Mouse (Mus musculus) lung, postnatal 0 days (tissue): Measurements from ENCODE around the gene Scgb1b30. TPM values are rescaled to one million over a fixed set of nuclear protein-coding genes. Genes with fewer than 3 reads are reported as not detected.

Source experiments
- ATAC-seq: fragments of 200-750 bp; cut with Nextera tagmentation; 2 replicates; pipeline ENCODE4 v1.8.0; 2017; ENCODE audit warnings: moderate library complexity
- DNase-seq: peaks from one replicate; pipeline ENCODE4 v3.0.0-alpha.2; 2016; ENCODE audit warnings: low spot score
- H3K27ac ChIP-seq: fragments of 300-500 bp; sonication (generic); 2 replicates; pipeline ENCODE4 v1.5.1; 2014; ENCODE audit warnings: antibody characterized with exemption, mild to moderate bottlenecking, low read length, mixed read lengths
- H3K27me3 ChIP-seq: fragments of 300-500 bp; sonication (generic); replicated peaks from 2 replicates; pipeline ENCODE4 v1.6.1; 2014; ENCODE audit warnings: low read length, mixed read lengths; ENCODE audit not compliant: insufficient read depth
- H3K36me3 ChIP-seq: fragments of 300-500 bp; sonication (generic); 2 replicates; pipeline ENCODE4 v1.6.1; 2014; ENCODE audit warnings: low read length, mixed read lengths; ENCODE audit not compliant: insufficient read depth
- H3K4me1 ChIP-seq: fragments of 300-500 bp; sonication (generic); 2 replicates; pipeline ENCODE4 v1.6.1; 2014; ENCODE audit warnings: antibody characterized with exemption, low read depth, low read length, mixed read lengths; ENCODE audit not compliant: insufficient read depth
- H3K4me2 ChIP-seq: fragments of 300-500 bp; sonication (generic); replicated peaks from 2 replicates; pipeline ENCODE4 v1.6.1; 2014; ENCODE audit warnings: low read depth, mild to moderate bottlenecking, low read length, moderate library complexity, mixed read lengths
- H3K4me3 ChIP-seq: fragments of 300-500 bp; sonication (generic); 2 replicates; pipeline ENCODE4 v1.5.1; 2014; ENCODE audit warnings: low read depth, low read length
- H3K9ac ChIP-seq: fragments of 300-500 bp; sonication (generic); replicated peaks from 2 replicates; pipeline ENCODE4 v1.6.1; 2014; ENCODE audit warnings: low read depth, mild to moderate bottlenecking
- H3K9me3 ChIP-seq: fragments of 300-500 bp; sonication (generic); 2 replicates; pipeline ENCODE4 v1.6.1; 2016; ENCODE audit warnings: low read length, mixed read lengths
- CTCF ChIP-seq: IDR thresholded peaks from 2 replicates; pipeline ENCODE4 v1.5.1; 2016; ENCODE audit warnings: antibody characterized with exemption, mild to moderate bottlenecking
- EP300 ChIP-seq: IDR thresholded peaks from 2 replicates; pipeline ENCODE4 v1.6.1; 2016; ENCODE audit warnings: antibody characterized with exemption, mild to moderate bottlenecking, control low read depth
- WGBS: fragments of 180-500 bp; shearing (Covaris S2); extraction: QIAGEN DNeasy Blood & Tissue Kit; methylation state at CpG from one replicate; pipeline ENCODE4 v1.1.7; 2014; 5-methylcytosine and 5-hydroxymethylcytosine counted together
- polyA plus RNA-seq: library from polyadenylated mRNA; unstranded; fragments of >200 nt; fragmentation: Nextera tagmentation; extraction: Ambion mirVana; gene quantifications from 2 replicates; pipeline ENCODE4 v1.2.1, GENCODE M21; 2015

Scgb1b30 gene
- polyA plus RNA-seq, 1 experiment from 2014 or later: not detected

DNA sequence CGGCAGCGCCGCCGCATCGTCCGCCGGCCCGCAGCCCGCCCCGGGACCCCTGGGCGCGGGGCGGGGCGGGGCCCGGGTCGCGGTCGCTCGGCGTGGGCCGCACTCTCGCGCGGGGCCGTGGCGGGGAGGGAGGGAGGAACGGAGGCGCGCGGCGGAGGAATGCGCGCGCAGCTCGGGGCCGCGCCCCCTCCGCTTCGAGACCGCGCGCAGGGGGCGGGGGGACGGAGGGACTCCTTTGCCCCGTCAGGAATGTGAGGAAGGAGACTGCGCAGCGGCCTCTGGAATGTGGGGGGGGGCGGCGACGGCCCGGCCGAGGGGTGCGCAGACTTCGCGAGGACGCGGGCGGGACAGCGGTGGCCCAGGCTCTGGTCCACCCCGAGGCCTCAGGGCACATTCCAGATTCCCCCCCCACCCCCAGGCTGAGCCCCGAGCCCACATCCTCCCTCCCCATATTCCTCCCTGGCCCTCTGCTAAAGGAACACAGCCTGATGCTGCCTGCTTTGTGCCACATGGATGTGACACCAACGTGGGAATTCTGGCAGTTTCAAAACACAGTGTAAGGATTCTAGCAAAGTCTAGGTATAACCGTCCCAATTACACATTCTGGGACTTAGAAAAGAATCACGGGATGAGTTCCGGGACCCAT, 38.0 kb downstream of the Scgb1b30 start, which contains the start of gene Wtip:
Gene Wtip (minus strand): TSS at position 152 of the 646 bp plus-strand sequence.
- peak; percentile 92 for ATAC-seq
- H3K9me3 ChIP-seq: no peaks in the 10 kb centered on the region
- no peaks in the 10 kb centered on the region for H3K27me3 ChIP-seq
- H3K9ac ChIP-seq: peak within 1 kb of the TSS; percentile 78
- WGBS: 2% methylated on average over 21 of the region's 65 CpGs
- no peaks in the 10 kb centered on the region for H3K36me3 ChIP-seq
- peak within 1 kb of the TSS; percentile 75 for H3K4me3 ChIP-seq
- peak within 1 kb of the TSS; percentile 71 for H3K4me2 ChIP-seq
- peak; percentile 94 for DNase-seq
- no peak for TF ChIP-seq CTCF
- no peak for TF ChIP-seq EP300
- H3K4me1 ChIP-seq: peaks cover 6% of the 10 kb centered on the region; the same call in 1 of the 2 replicates
- H3K27ac ChIP-seq: peak within 1 kb of the TSS; percentile 94

DNA sequence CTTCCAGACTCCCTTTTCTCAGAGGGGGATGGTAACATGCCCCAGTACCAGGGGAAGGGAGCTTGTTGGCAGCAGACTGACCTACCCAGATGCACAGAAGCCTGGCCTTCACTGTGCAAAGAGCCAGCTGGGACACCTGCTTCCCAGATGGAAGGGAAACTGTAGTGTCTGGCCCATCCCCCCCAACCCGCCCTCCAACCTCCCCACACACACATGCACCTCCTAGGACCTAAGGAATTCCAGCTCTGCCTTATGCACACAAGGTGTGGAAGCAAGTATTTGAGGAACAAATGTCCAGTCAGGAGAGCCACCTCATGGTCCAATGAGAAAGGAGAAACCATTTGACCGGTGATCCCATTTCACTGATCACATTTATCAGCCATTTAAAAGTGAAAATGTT, 39.1 kb downstream of the Scgb1b30 start:
- 51% methylated on average over 2 of the region's 2 CpGs for WGBS
- DNase-seq: peak; percentile 66
- Histone ChIP-seq H3K4me1 (peaks cover 6% of the 10 kb centered on the region; the same call in 1 of the 2 replicates), H3K4me3 (no peak overlapping the region), H3K36me3 (no peaks in the 10 kb centered on the region), H3K27ac (peak overlapping the region; percentile 94), H3K27me3 (no peaks in the 10 kb centered on the region), H3K9me3 (no peaks in the 10 kb centered on the region), H3K9ac (no peak overlapping the region), H3K4me2 (no peak overlapping the region)
- TF ChIP-seq EP300 (no peak), CTCF (0 out of 2 replicates have a peak, but pooled peaks have one; percentile 2)
- peak; percentile 31 for ATAC-seq

DNA sequence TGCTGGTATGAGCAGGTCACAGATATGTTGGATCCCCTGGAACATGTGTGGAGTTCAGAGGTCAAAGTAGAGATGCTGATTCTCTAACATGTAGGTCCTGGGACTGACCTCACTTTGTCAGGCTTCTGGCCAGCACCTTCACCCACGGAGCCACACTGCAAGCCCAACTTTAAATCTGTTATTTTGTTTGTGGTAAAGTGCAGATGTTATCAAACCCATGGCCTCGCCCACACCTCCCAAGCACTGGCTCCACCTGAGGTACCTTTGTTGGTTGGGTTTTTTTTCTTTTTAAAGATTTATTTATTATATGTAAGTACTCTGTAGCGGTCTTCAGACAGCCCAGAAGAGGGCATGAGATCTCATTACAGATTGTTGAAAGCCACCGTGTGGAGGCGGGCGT, 44.3 kb downstream of the Scgb1b30 start:
- WGBS: 86% methylated on average over 6 of the region's 6 CpGs
- Histone ChIP-seq H3K27me3 (no peaks in the 10 kb centered on the region), H3K36me3 (peaks cover 37% of the 10 kb centered on the region), H3K9ac (no peak overlapping the region), H3K27ac (no peak overlapping the region), H3K4me2 (no peak overlapping the region), H3K9me3 (no peaks in the 10 kb centered on the region), H3K4me3 (no peak overlapping the region), H3K4me1 (no peaks in the 10 kb centered on the region)
- TF ChIP-seq CTCF: no peak
- TF ChIP-seq EP300: no peak
- DNase-seq: no peak
- ATAC-seq: no peak

DNA sequence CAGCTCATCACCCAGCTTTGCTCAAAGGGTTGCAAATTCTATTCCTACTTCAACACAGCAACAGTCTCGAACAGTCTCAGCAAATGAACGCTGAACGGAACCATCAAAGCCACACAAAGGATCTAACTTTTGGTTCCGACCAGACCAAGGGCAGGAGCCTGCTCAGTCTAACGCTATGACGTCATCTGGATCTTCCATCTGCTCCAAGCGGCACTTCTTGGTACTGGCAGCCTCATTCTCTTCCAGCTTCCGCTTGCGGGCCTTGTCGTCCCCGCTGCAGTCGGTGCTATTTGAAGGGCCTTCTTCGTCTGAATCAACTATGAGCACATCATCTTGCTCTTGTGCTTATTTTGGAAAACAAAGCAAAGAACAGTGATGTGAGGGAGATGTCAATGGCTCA, 45.9 kb downstream of the Scgb1b30 start:
- peaks cover 50% of the 10 kb centered on the region for H3K36me3 ChIP-seq
- H3K27me3 ChIP-seq: no peaks in the 10 kb centered on the region
- TF ChIP-seq CTCF (no peak), EP300 (no peak)
- no peak for DNase-seq
- no peak overlapping the region for H3K4me3 ChIP-seq
- WGBS: 95% methylated on average over 13 of the region's 13 CpGs
- H3K9me3 ChIP-seq: no peaks in the 10 kb centered on the region
- no peaks in the 10 kb centered on the region for H3K4me1 ChIP-seq
- H3K4me2 ChIP-seq: no peak overlapping the region
- H3K27ac ChIP-seq: no peak overlapping the region
- no peak for ATAC-seq
- H3K9ac ChIP-seq: no peak overlapping the region

DNA sequence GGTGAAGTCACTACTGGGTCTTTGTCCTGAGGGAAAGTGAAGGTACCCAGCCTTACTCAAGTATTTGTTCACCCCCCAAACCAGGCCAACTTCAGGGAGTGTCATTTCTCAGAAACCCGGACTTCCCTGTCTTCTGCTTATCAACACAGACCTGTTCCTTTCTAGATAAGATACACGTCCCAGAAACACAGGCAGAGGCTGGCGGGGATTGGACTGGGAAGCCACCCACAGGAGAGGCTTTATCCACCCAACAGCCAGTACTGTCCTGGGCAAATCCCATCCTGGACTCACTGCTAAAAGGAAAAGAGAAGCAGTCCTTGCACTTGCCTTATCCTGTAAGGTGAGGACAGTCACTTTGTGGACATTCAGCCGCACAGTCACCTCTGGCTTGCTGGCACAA, 52.0 kb downstream of the Scgb1b30 start:
- H3K27ac ChIP-seq: no peak overlapping the region
- ATAC-seq: no peak
- WGBS: 81% methylated on average over 4 of the region's 4 CpGs
- no peaks in the 10 kb centered on the region for H3K9me3 ChIP-seq
- no peaks in the 10 kb centered on the region for H3K4me1 ChIP-seq
- TF ChIP-seq CTCF (no peak), EP300 (no peak)
- H3K4me2 ChIP-seq: no peak overlapping the region
- H3K4me3 ChIP-seq: no peak overlapping the region
- no peaks in the 10 kb centered on the region for H3K27me3 ChIP-seq
- peaks cover 76% of the 10 kb centered on the region for H3K36me3 ChIP-seq
- DNase-seq: no peak
- H3K9ac ChIP-seq: no peak overlapping the region

Other genes starting within 250 kb of the Scgb1b30 start
- not detected in 2 replicates for gene Scgb2b26, start 150.4 kb upstream of the Scgb1b30 start, polyA plus RNA-seq
- not detected in 2 replicates for gene Scgb2b27, start 81.5 kb upstream of the Scgb1b30 start, polyA plus RNA-seq
- gene Scgb1b27, start 73.9 kb upstream of the Scgb1b30 start, polyA plus RNA-seq: not detected in 2 replicates
- 7.9 and 8.5 TPM in 2 replicates for gene Wtip, start 37.8 kb downstream of the Scgb1b30 start, polyA plus RNA-seq
- gene Uba2, start 74.2 kb downstream of the Scgb1b30 start, polyA plus RNA-seq: 82.8 and 91.2 TPM in 2 replicates
- gene Pdcd2l, start 101.2 kb downstream of the Scgb1b30 start, polyA plus RNA-seq: 34.0 and 37.9 TPM in 2 replicates
- gene Gpi1, start 134.9 kb downstream of the Scgb1b30 start, polyA plus RNA-seq: 122 and 123 TPM in 2 replicates
- not detected in 2 replicates for gene Gm6096, start 155.6 kb downstream of the Scgb1b30 start, polyA plus RNA-seq
- gene 4931406P16Rik, start 218.1 kb downstream of the Scgb1b30 start, polyA plus RNA-seq: 54.6 and 57.3 TPM in 2 replicates